Mouse (Mus musculus) limb, embryonic 14.5 days (tissue): ENCODE measurements around the gene Ppm1h. TPM values are rescaled to one million over a fixed set of nuclear protein-coding genes. Genes with fewer than 3 reads are reported as not detected.

Experiments used
- ATAC-seq: fragments of 200-750 bp; cut with Nextera tagmentation; 2 replicates; pipeline ENCODE4 v1.8.0; 2017; ENCODE audit warnings: low read depth, moderate number of reproducible peaks, moderate TSS enrichment; ENCODE audit not compliant: low FRiP score
- DNase-seq: peaks from one replicate; pipeline ENCODE4 v3.0.0-alpha.2; 2015; ENCODE audit warnings: low spot score
- H3K27ac ChIP-seq: fragments of 300-500 bp; sonication (generic); replicated peaks from 2 replicates; pipeline ENCODE4 v1.5.1; 2014; ENCODE audit warnings: low read depth, mild to moderate bottlenecking, low read length, moderate library complexity, mixed read lengths
- H3K27me3 ChIP-seq: fragments of 300-500 bp; sonication (generic); 2 replicates; pipeline ENCODE4 v1.6.1; 2014; ENCODE audit warnings: low read length, mixed read lengths; ENCODE audit not compliant: control insufficient read depth, insufficient read depth
- H3K36me3 ChIP-seq: fragments of 300-500 bp; sonication (generic); 2 replicates; pipeline ENCODE4 v1.6.1; 2014; ENCODE audit warnings: mild to moderate bottlenecking, low read length, moderate library complexity, mixed read lengths; ENCODE audit not compliant: control insufficient read depth, insufficient read depth
- H3K4me1 ChIP-seq: fragments of 300-500 bp; sonication (generic); 2 replicates; pipeline ENCODE4 v1.6.1; 2014; ENCODE audit warnings: antibody characterized with exemption, low read length, mixed read lengths; ENCODE audit not compliant: control insufficient read depth, insufficient read depth
- H3K4me2 ChIP-seq: fragments of 300-500 bp; sonication (generic); replicated peaks from 2 replicates; pipeline ENCODE4 v1.6.1; 2014; ENCODE audit warnings: low read depth, mild to moderate bottlenecking, low read length, moderate library complexity; ENCODE audit not compliant: severe bottlenecking
- H3K4me3 ChIP-seq: fragments of 300-500 bp; sonication (generic); replicated peaks from 2 replicates; pipeline ENCODE4 v1.5.1; 2014; ENCODE audit warnings: low read length
- H3K9ac ChIP-seq: fragments of 300-500 bp; sonication (generic); 2 replicates; pipeline ENCODE4 v1.6.1; 2014; ENCODE audit warnings: mild to moderate bottlenecking, low read depth, low read length, moderate library complexity; ENCODE audit not compliant: severe bottlenecking
- H3K9me3 ChIP-seq: fragments of 300-500 bp; sonication (generic); 2 replicates; pipeline ENCODE4 v1.6.1; 2016; ENCODE audit warnings: low read length; ENCODE audit not compliant: control insufficient read depth
- POLR2A ChIP-seq: fragments of 200-500 bp; IDR thresholded peaks from 2 replicates; pipeline ENCODE4 v1.8.0; 2012; ENCODE audit warnings: inconsistent platforms, mild to moderate bottlenecking, moderate library complexity, borderline replicate concordance; ENCODE audit not compliant: insufficient read depth, insufficient read length; ENCODE audit errors: extremely low read depth
- WGBS: fragments of 180-500 bp; shearing (Covaris S2); extraction: QIAGEN DNeasy Blood & Tissue Kit; methylation state at CpG from one replicate; pipeline ENCODE4 v1.1.7; 2014; 5-methylcytosine and 5-hydroxymethylcytosine counted together
- polyA plus RNA-seq, 2 experiments: library from polyadenylated mRNA; depleted of rRNA in 1 of 2; stranded (reverse) in 1 of 2; unstranded in 1 of 2; fragments of >200 nt; fragmentation: Nextera tagmentation in 1 of 2; extraction: Ambion mirVana in 1 of 2; gene quantifications; 2 replicates each; pipeline versions ENCODE4 v1.2.1 to v1.2.3; 2012 to 2014

The Ppm1h gene
- polyA plus RNA-seq, 2 experiments: 2.2 to 3.4 TPM

DNA sequence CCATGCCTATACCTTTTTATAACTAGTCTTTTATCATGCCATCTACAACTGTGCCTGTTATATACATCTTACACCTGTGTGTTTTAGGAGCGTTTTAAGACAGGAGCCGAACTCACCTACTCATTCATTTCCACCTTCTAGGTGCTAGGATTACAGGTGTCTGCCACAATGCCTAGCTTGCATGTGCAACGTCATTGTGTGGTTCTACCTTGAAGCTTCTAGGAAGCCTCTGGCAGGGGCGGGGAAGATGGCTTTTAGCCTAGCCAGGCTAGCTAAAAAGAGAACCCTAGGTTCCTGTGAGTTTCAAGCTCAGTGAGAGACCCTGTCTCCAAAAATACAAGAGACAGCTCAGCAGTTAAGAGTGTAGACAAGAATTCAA lies 122.2 kb downstream of the Ppm1h start:
- Histone ChIP-seq H3K9ac (no peak overlapping the region), H3K4me1 (no peaks in the 10 kb centered on the region), H3K4me3 (no peak overlapping the region), H3K9me3 (0 out of 2 replicates have a peak, but pooled peaks cover 3% of the 10 kb centered on the region), H3K4me2 (no peak overlapping the region), H3K27me3 (no peaks in the 10 kb centered on the region), H3K36me3 (no peaks in the 10 kb centered on the region), H3K27ac (no peak overlapping the region)
- no peak for ATAC-seq
- TF ChIP-seq POLR2A: no peak
- 79% methylated on average over 4 of the region's 4 CpGs for WGBS
- DNase-seq: no peak

DNA sequence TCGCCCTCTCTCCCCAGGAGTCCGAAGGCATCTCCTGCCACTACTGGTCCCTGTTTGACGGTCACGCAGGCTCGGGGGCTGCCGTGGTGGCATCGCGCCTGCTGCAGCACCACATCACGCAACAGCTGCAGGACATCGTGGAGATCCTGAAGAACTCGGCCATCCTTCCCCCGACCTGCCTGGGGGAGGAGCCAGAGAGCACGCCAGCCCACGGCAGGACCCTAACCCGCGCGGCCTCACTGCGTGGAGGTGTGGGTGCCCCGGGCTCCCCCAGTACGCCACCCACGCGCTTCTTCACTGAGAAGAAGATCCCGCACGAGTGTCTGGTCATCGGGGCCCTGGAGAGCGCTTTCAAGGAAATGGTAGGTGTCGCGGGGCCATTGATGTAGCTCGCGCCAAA lies 123.7 kb downstream of the Ppm1h start:
- H3K4me1 ChIP-seq: peaks cover 5% of the 10 kb centered on the region; the same call in 1 of the 2 replicates
- H3K27me3 ChIP-seq: no peaks in the 10 kb centered on the region
- 29% methylated on average over 30 of the region's 30 CpGs for WGBS
- H3K9me3 ChIP-seq: 0 out of 2 replicates have a peak, but pooled peaks cover 3% of the 10 kb centered on the region
- DNase-seq: no peak
- no peak for TF ChIP-seq POLR2A
- peak overlapping the region; percentile 53 for H3K4me2 ChIP-seq
- H3K4me3 ChIP-seq: peak overlapping the region; percentile 29
- no peak for ATAC-seq
- H3K9ac ChIP-seq: peak overlapping the region; percentile 34; the same call in 1 of the 2 replicates
- no peaks in the 10 kb centered on the region for H3K36me3 ChIP-seq
- no peak overlapping the region for H3K27ac ChIP-seq

DNA sequence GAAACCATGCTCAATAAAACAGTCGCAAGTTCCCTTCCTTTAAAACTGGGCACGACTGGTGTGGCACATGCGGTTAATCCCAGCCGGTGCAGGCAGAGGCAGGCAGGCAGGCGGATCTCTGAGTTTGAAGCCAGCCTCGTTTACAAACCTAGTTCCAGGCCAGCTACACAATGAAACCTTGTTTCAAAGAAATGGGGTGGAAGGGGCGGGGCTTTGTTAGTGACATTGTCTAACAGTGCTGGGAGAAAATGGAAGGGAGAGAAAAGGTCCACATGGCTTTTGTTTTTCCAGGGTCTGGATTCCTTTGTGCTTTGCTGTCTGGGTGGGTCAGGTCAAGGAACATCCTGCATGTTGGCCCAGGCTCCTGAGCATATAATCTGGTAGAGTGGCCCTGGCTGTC lies 124.3 kb downstream of the Ppm1h start:
- no peak for DNase-seq
- H3K4me3 ChIP-seq: no peak overlapping the region
- no peak overlapping the region for H3K9ac ChIP-seq
- H3K4me1 ChIP-seq: peaks cover 12% of the 10 kb centered on the region; the same call in 1 of the 2 replicates
- TF ChIP-seq POLR2A: no peak
- H3K9me3 ChIP-seq: 0 out of 2 replicates have a peak, but pooled peaks cover 3% of the 10 kb centered on the region
- 28% methylated on average over 7 of the region's 7 CpGs for WGBS
- H3K36me3 ChIP-seq: no peaks in the 10 kb centered on the region
- no peaks in the 10 kb centered on the region for H3K27me3 ChIP-seq
- no peak overlapping the region for H3K27ac ChIP-seq
- no peak overlapping the region for H3K4me2 ChIP-seq
- ATAC-seq: no peak

DNA sequence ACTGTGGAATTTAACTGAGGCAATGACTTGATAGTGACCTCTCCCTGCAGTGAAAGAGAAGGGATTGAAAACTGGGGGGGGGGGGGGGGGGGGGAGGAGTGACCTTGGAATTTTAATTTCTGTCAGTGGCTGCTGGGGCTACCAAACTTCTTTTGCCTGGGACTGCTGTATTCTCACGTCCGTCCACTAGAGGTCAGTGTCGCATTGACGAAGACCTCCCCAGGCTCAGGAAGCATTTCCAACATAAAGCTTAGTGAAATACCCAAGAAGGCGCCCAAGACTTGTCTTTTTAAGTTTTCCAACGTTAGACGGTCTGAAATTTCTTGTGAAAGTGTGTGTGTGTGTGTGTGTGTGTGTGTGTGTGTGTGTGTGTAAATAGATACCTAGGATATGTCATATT lies 125.3 kb downstream of the Ppm1h start:
- no peak overlapping the region for H3K9ac ChIP-seq
- H3K4me3 ChIP-seq: no peak overlapping the region
- ATAC-seq: no peak
- peak; percentile 69 for DNase-seq
- H3K9me3 ChIP-seq: 0 out of 2 replicates have a peak, but pooled peaks cover 3% of the 10 kb centered on the region
- no peaks in the 10 kb centered on the region for H3K27me3 ChIP-seq
- no peak overlapping the region for H3K27ac ChIP-seq
- H3K4me2 ChIP-seq: no peak overlapping the region
- TF ChIP-seq POLR2A: no peak
- peaks cover 14% of the 10 kb centered on the region; the same call in 1 of the 2 replicates for H3K4me1 ChIP-seq
- H3K36me3 ChIP-seq: no peaks in the 10 kb centered on the region
- WGBS: 8% methylated on average over 7 of the region's 7 CpGs

DNA sequence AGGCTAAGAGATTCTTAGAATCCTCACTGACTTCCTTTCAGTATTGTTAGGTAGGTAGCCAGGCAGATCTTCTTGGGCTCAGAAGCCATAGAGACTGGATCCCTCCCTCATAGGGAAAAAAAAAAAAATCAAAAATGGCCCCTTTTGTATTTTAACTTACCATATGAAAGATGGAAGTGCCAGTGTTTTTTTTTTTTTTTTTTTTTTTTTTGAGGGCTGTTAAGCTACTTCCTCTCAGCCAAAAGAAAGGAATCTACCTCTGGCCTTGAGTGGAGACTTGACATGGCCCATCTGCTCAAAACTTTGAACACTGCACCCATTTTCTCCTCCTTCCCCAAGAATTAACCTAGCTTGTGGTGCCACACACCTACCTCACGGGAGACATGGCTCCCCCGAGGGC lies 127.3 kb downstream of the Ppm1h start:
- Histone ChIP-seq H3K4me2 (no peak overlapping the region), H3K36me3 (no peaks in the 10 kb centered on the region), H3K4me3 (no peak overlapping the region), H3K4me1 (peaks cover 24% of the 10 kb centered on the region), H3K9ac (0 out of 2 replicates have a peak overlapping the region, but pooled peaks have one; percentile 5), H3K27ac (peak overlapping the region; percentile 22; the same call in 1 of the 2 replicates), H3K9me3 (0 out of 2 replicates have a peak, but pooled peaks cover 3% of the 10 kb centered on the region), H3K27me3 (no peaks in the 10 kb centered on the region)
- no peak for ATAC-seq
- DNase-seq: no peak
- 45% methylated on average over 2 of the region's 2 CpGs for WGBS
- TF ChIP-seq POLR2A: no peak
